Mouse (Mus musculus) myocyte (in vitro differentiated cells): ENCODE measurements around the gene Dhrs13. TPM values are rescaled to one million over a fixed set of nuclear protein-coding genes. Genes with fewer than 3 reads are reported as not detected.
A peak's percentile ranks its signal among the peaks of the same experiment; 100 is the strongest.

Source experiments
- H3K27me3 ChIP-seq: one replicate; pipeline ENCODE4 v1.6.1; 2011; ENCODE audit not compliant: control insufficient read depth, insufficient read depth, insufficient read length
- H3K36me3 ChIP-seq: one replicate; pipeline ENCODE4 v1.6.1; 2011; ENCODE audit not compliant: control insufficient read depth, insufficient read depth
- H3K4me2 ChIP-seq: one replicate; pipeline ENCODE4 v1.6.1; 2011; ENCODE audit warnings: low read depth, control low read depth
- H3K4me3 ChIP-seq: one replicate; pipeline ENCODE4 v1.5.1; 2011; ENCODE audit warnings: mild to moderate bottlenecking, control low read depth, moderate library complexity
- H3K79me2 ChIP-seq: one replicate; pipeline ENCODE4 v1.6.1; 2011; ENCODE audit not compliant: control insufficient read depth, insufficient read depth
- H3ac ChIP-seq: one replicate; pipeline ENCODE4 v1.6.1; 2011; ENCODE audit not compliant: control insufficient read depth, insufficient read length
- CEBPB ChIP-seq: IDR thresholded peaks from 2 replicates; pipeline ENCODE4 v1.6.1; 2011; ENCODE audit warnings: mild to moderate bottlenecking, moderate library complexity; ENCODE audit not compliant: poor library complexity, insufficient read depth, severe bottlenecking
- E2F4 ChIP-seq: IDR thresholded peaks from one replicate; pipeline ENCODE4 v1.6.1; 2011; ENCODE audit warnings: mild to moderate bottlenecking, control low read depth, moderate library complexity; ENCODE audit not compliant: insufficient read depth
- MAX ChIP-seq: IDR thresholded peaks from one replicate; pipeline ENCODE4 v1.6.1; 2011; ENCODE audit warnings: low read depth, mild to moderate bottlenecking, control low read depth
- MYOD1 ChIP-seq, 3 experiments: IDR thresholded peaks; one replicate each; pipeline ENCODE4 v1.6.1; 2011; ENCODE audit warnings: control low read depth in 2 of 3, low read depth in 2 of 3, mild to moderate bottlenecking in 2 of 3, moderate library complexity in 1 of 3; ENCODE audit not compliant: insufficient read length in 2 of 3, control insufficient read depth in 1 of 3
- MYOG ChIP-seq, 3 experiments: IDR thresholded peaks; one replicate each; pipeline ENCODE4 v1.6.1; 2011; ENCODE audit warnings: control low read depth in 2 of 3, low read depth in 2 of 3, mild to moderate bottlenecking in 2 of 3; ENCODE audit not compliant: insufficient read length in 2 of 3, control insufficient read depth in 1 of 3, insufficient read depth in 1 of 3
- POLR2A ChIP-seq: IDR thresholded peaks from one replicate; pipeline ENCODE4 v1.6.1; 2011; ENCODE audit warnings: low read depth, mild to moderate bottlenecking, control low read depth, moderate library complexity; ENCODE audit not compliant: insufficient read length
- POLR2AphosphoS2 ChIP-seq: IDR thresholded peaks from one replicate; pipeline ENCODE4 v1.6.1; 2011; ENCODE audit warnings: low read depth, control low read depth; ENCODE audit not compliant: insufficient read length
- REST ChIP-seq: IDR thresholded peaks from one replicate; pipeline ENCODE4 v1.6.1; 2011; ENCODE audit warnings: mild to moderate bottlenecking, control low read depth, moderate library complexity; ENCODE audit not compliant: insufficient read depth, insufficient read length
- SRF ChIP-seq: IDR thresholded peaks from one replicate; pipeline ENCODE4 v1.6.1; 2011; ENCODE audit warnings: low read depth; ENCODE audit not compliant: control insufficient read depth, insufficient read length
- TCF12 ChIP-seq: IDR thresholded peaks from one replicate; pipeline ENCODE4 v1.6.1; 2011; ENCODE audit warnings: mild to moderate bottlenecking, control low read depth; ENCODE audit not compliant: poor library complexity, insufficient read depth, severe bottlenecking
- TCF3 ChIP-seq: IDR thresholded peaks from one replicate; pipeline ENCODE4 v1.6.1; 2011; ENCODE audit warnings: low read depth, control low read depth; ENCODE audit not compliant: insufficient read length
- USF1 ChIP-seq: IDR thresholded peaks from one replicate; pipeline ENCODE4 v1.6.1; 2011; ENCODE audit warnings: low read depth, mild to moderate bottlenecking, control low read depth, moderate library complexity
- polyA plus RNA-seq: library from polyadenylated mRNA; unstranded; fragments of >200 nt; fragmentation: generic; extraction: Trizol; gene quantifications from one replicate; pipeline ENCODE4 v1.2.1, GENCODE M21; 2012; ENCODE audit warnings: missing spikeins

The Dhrs13 gene
- polyA plus RNA-seq, 1 experiment: 10.0 TPM

DNA sequence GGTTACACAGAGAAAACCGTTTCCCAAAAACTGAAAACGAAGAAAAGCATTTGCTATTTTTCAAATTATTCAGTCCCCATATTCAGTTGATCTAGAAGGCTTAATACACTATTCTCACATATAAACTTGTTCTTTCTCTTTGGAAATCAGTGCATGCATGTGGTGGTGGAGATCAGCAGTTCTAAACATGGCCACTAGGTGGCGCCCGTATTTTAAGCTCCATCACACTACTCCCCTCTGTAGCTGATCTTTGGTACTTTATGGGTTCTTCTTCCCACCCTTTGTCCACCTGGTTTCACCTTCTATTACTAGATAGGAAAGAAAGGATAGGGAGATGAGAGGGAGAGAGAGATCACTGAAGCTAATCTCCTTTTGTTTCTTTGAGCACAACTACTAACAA lies 12.4 kb upstream of the Dhrs13 start:
- no peaks in the 10 kb centered on the region for H3K79me2 ChIP-seq

GRCm38 (mm10) chr11:78023607-78024006 lies 8.5 kb upstream of the Dhrs13 start:
- Histone ChIP-seq H3K4me3 (no peak overlapping the region), H3K79me2 (no peaks in the 10 kb centered on the region), H3K36me3 (peaks cover 77% of the 10 kb centered on the region), H3K27me3 (no peaks in the 10 kb centered on the region), H3ac (no peak overlapping the region), H3K4me2 (no peak overlapping the region)
- no peak for TF ChIP-seq TCF3
- no peak for TF ChIP-seq USF1
- TF ChIP-seq POLR2A: no peak
- TF ChIP-seq REST: no peak

More for the DNA sequence above, 12.4 kb upstream of the Dhrs13 start:
- TF ChIP-seq POLR2AphosphoS2 (no peak), USF1 (no peak), MYOD1 (IDR thresholded peaks at IDR 0.05; ENCODE audit: control insufficient read depth in 1 of 3, insufficient read length in 2 of 3, low read depth in 2 of 3) (no peak), SRF (no peak), TCF3 (no peak), POLR2A (no peak)
- Histone ChIP-seq H3K4me3 (no peak overlapping the region), H3ac (no peak overlapping the region), H3K36me3 (peaks cover 80% of the 10 kb centered on the region), H3K4me2 (no peak overlapping the region), H3K27me3 (no peaks in the 10 kb centered on the region)

DNA sequence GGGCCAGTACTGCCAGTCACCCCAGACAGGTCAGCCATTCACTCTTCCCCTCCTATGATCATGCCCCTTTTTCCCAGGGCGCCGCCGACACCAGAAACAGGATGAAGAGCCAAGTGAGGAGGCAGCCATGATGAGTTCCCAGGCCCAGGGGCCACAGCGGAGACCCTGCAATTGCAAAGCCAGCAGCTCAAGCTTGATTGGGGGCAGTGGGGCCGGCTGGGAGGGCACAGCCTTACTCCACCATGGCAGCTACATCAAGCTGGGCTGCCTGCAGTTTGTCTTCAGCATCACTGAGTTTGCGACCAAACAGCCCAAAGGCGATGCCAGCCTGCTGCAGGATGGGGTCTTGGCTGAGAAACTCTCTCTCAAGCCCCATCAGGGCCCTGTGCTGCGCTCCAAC lies 2.8 kb upstream of the Dhrs13 start:
- no peak overlapping the region for H3ac ChIP-seq
- H3K27me3 ChIP-seq: no peaks in the 10 kb centered on the region
- no peak overlapping the region for H3K4me3 ChIP-seq
- peak; percentile 38 for TF ChIP-seq POLR2AphosphoS2
- TF ChIP-seq MYOG (IDR thresholded peaks at IDR 0.05; ENCODE audit: control insufficient read depth in 1 of 3, insufficient read depth in 1 of 3, insufficient read length in 2 of 3, low read depth in 2 of 3): no peak
- TF ChIP-seq REST: no peak
- no peak overlapping the region for H3K4me2 ChIP-seq
- peaks cover 34% of the 10 kb centered on the region for H3K36me3 ChIP-seq
- no peaks in the 10 kb centered on the region for H3K79me2 ChIP-seq

GRCm38 (mm10) chr11:78030600-78030999 lies 1.5 kb upstream of the Dhrs13 start:
- no peaks in the 10 kb centered on the region for H3K79me2 ChIP-seq
- no peak overlapping the region for H3ac ChIP-seq
- peak; percentile 35 for TF ChIP-seq POLR2AphosphoS2
- TF ChIP-seq MYOG (IDR thresholded peaks at IDR 0.05; ENCODE audit: control insufficient read depth in 1 of 3, insufficient read depth in 1 of 3, insufficient read length in 2 of 3, low read depth in 2 of 3): no peak
- H3K4me2 ChIP-seq: no peak overlapping the region
- no peaks in the 10 kb centered on the region for H3K27me3 ChIP-seq
- no peak overlapping the region for H3K4me3 ChIP-seq
- peaks cover 26% of the 10 kb centered on the region for H3K36me3 ChIP-seq

- H3ac ChIP-seq: peak overlapping the region; percentile 47
- H3K4me3 ChIP-seq: no peak overlapping the region
- no peaks in the 10 kb centered on the region for H3K27me3 ChIP-seq
- peak overlapping the region; percentile 95 for H3K4me2 ChIP-seq
- H3K36me3 ChIP-seq: peaks cover 18% of the 10 kb centered on the region
- no peaks in the 10 kb centered on the region for H3K79me2 ChIP-seq
- TF ChIP-seq CEBPB (no peak), MAX (no peak), MYOG (IDR thresholded peaks at IDR 0.05; ENCODE audit: control insufficient read depth in 1 of 3, insufficient read depth in 1 of 3, insufficient read length in 2 of 3, low read depth in 2 of 3) (no peak), REST (no peak), POLR2AphosphoS2 (peak; percentile 34)
Observed at GRCm38 (mm10) chr11:78031389-78031788, 691 bp upstream of the Dhrs13 start.

DNA sequence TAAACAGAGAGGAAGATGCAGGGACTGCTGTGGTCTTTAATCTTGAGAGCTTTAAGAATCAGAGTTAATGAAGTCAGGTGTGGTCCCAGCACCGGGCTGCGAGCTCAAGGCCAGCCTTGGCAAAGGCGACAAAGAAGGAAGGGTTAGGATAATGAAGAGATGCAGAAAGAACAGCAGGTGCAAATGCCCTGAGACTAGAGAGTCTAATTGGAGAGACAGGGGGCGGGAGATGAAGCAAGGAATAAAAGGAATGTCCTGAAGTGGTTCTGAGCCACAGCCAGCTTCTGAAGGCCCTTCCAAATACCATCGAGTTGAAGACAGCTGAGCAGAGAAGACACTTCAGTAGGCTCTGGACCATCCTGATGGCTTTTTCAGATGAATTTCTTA lies 722 bp downstream of the Dhrs13 start:
- no peaks in the 10 kb centered on the region for H3K27me3 ChIP-seq
- TF ChIP-seq E2F4 (no peak), POLR2AphosphoS2 (no peak), CEBPB (no peak), MYOD1 (IDR thresholded peaks at IDR 0.05; ENCODE audit: control insufficient read depth in 1 of 3, insufficient read length in 2 of 3, low read depth in 2 of 3) (no peak), TCF3 (no peak), TCF12 (no peak)
- peaks cover 4% of the 10 kb centered on the region for H3K79me2 ChIP-seq
- H3K4me3 ChIP-seq: peak overlapping the region; percentile 27
- H3K4me2 ChIP-seq: peak overlapping the region; percentile 95
- peak overlapping the region; percentile 47 for H3ac ChIP-seq
- H3K36me3 ChIP-seq: peaks cover 11% of the 10 kb centered on the region
